ENCODE assay signal across 8 mouse cellular contexts in genomic region chr3:108084767-108085270, GRCm38 (mm10). TPM values are rescaled to one million over a fixed set of nuclear protein-coding genes. Genes with fewer than 3 reads are reported as not detected.
DNase-seq lines count a peak whose midpoint lies in the region; ATAC-seq lines count a peak whose summit lies in the region.

No protein-coding gene starts in this region.

- WGBS in kidney, embryonic 16.5 days = 8% methylated on average over 13 of the region's 13 CpGs
- WGBS in embryonic facial prominence, embryonic 10.5 days = 24% methylated on average over 13 of the region's 13 CpGs
- 17% methylated on average over 13 of the region's 13 CpGs for WGBS in intestine, embryonic 14.5 days
- 9% methylated on average over 13 of the region's 13 CpGs for WGBS in midbrain, embryonic 16.5 days

- H3K9ac ChIP-seq in kidney, embryonic 16.5 days (replicated peaks; ENCODE audit: low read length) = peak overlapping the region; percentile 83
- H3K9ac ChIP-seq in intestine, embryonic 14.5 days (ENCODE audit: low read length) = peak overlapping the region; percentile 69
- peak overlapping the region; percentile 76 for H3K9ac ChIP-seq in midbrain, embryonic 16.5 days (ENCODE audit: low read depth, low read length)

- peak overlapping the region; percentile 75 for H3K4me3 ChIP-seq in kidney, embryonic 16.5 days (ENCODE audit: low read length)
- peak overlapping the region; percentile 90 for H3K4me3 ChIP-seq in embryonic facial prominence, embryonic 10.5 days
- H3K4me3 ChIP-seq in intestine, embryonic 14.5 days (ENCODE audit: low read depth, low read length) = peak overlapping the region; percentile 54
- peak overlapping the region; percentile 67 for H3K4me3 ChIP-seq in midbrain, embryonic 16.5 days (ENCODE audit: low read depth, low read length)

- H3K36me3 ChIP-seq in kidney, embryonic 16.5 days (ENCODE audit: insufficient read depth, low read length) = peaks cover 8% of the 10 kb centered on the region
- H3K36me3 ChIP-seq in embryonic facial prominence, embryonic 10.5 days (replicated peaks) = peaks cover 14% of the 10 kb centered on the region
- H3K36me3 ChIP-seq in intestine, embryonic 14.5 days (ENCODE audit: control insufficient read depth, insufficient read depth, low read length) = peaks cover 12% of the 10 kb centered on the region
- peaks cover under 1% of the 10 kb centered on the region; the same call in 1 of the 2 replicates for H3K36me3 ChIP-seq in midbrain, embryonic 16.5 days (ENCODE audit: control insufficient read depth, insufficient read depth, low read length)

- peak; percentile 35 for ATAC-seq in kidney, embryonic 16.5 days (ENCODE audit: low FRiP score, low TSS enrichment)
- ATAC-seq in intestine, embryonic 14.5 days (replicated peaks; ENCODE audit: low FRiP score, low TSS enrichment, low read depth) = no peak; the same call in 1 of the 2 replicates
- peak; percentile 61 for ATAC-seq in midbrain, embryonic 16.5 days

- peaks cover 44% of the 10 kb centered on the region for H3K4me1 ChIP-seq in kidney, embryonic 16.5 days (ENCODE audit: insufficient read depth, low read length)
- peaks cover 79% of the 10 kb centered on the region for H3K4me1 ChIP-seq in embryonic facial prominence, embryonic 10.5 days
- peaks cover 39% of the 10 kb centered on the region for H3K4me1 ChIP-seq in intestine, embryonic 14.5 days (replicated peaks; ENCODE audit: control insufficient read depth, insufficient read depth, low read length)
- H3K4me1 ChIP-seq in midbrain, embryonic 16.5 days (ENCODE audit: control insufficient read depth, insufficient read depth, low read length) = peaks cover 31% of the 10 kb centered on the region

- H3K27me3 ChIP-seq in kidney, embryonic 16.5 days (ENCODE audit: insufficient read depth, low read length) = no peaks in the 10 kb centered on the region
- no peaks in the 10 kb centered on the region for H3K27me3 ChIP-seq in embryonic facial prominence, embryonic 10.5 days (replicated peaks; ENCODE audit: low read depth, poor library complexity, severe bottlenecking)
- H3K27me3 ChIP-seq in intestine, embryonic 14.5 days (replicated peaks; ENCODE audit: control insufficient read depth, insufficient read depth, low read length) = no peaks in the 10 kb centered on the region
- no peaks in the 10 kb centered on the region for H3K27me3 ChIP-seq in midbrain, embryonic 16.5 days (ENCODE audit: control insufficient read depth, insufficient read depth, low read depth, low read length)

- no peaks in the 10 kb centered on the region for H3K9me3 ChIP-seq in kidney, embryonic 16.5 days (ENCODE audit: low read length)
- no peaks in the 10 kb centered on the region for H3K9me3 ChIP-seq in embryonic facial prominence, embryonic 10.5 days
- no peaks in the 10 kb centered on the region for H3K9me3 ChIP-seq in intestine, embryonic 14.5 days (ENCODE audit: control insufficient read depth, low read length)
- no peaks in the 10 kb centered on the region for H3K9me3 ChIP-seq in midbrain, embryonic 16.5 days (replicated peaks; ENCODE audit: control insufficient read depth, low read length, poor library complexity, severe bottlenecking)

- H3K27ac ChIP-seq in kidney, embryonic 16.5 days (ENCODE audit: low read length) = peak overlapping the region; percentile 98
- H3K27ac ChIP-seq in embryonic facial prominence, embryonic 10.5 days (replicated peaks) = peak overlapping the region; percentile 95
- H3K27ac ChIP-seq in intestine, embryonic 14.5 days (ENCODE audit: low read depth) = peak overlapping the region; percentile 95
- peak overlapping the region; percentile 75 for H3K27ac ChIP-seq in midbrain, embryonic 16.5 days (ENCODE audit: low read length)

- peak overlapping the region; percentile 98 for H3K4me2 ChIP-seq in kidney, embryonic 16.5 days (replicated peaks; ENCODE audit: low read depth, low read length)
- peak overlapping the region; percentile 98 for H3K4me2 ChIP-seq in intestine, embryonic 14.5 days (ENCODE audit: low read length)
- H3K4me2 ChIP-seq in midbrain, embryonic 16.5 days (ENCODE audit: low read length) = peak overlapping the region; percentile 94

- no peak for DNase-seq in kidney, postnatal 25 days
- no peak for DNase-seq in embryonic facial prominence, embryonic 10.5 days (ENCODE audit: low spot score)
- no peak for DNase-seq in intestine, embryonic 14.5 days (ENCODE audit: low spot score)
- no peak for DNase-seq in gastrocnemius, adult 18-20 months (ENCODE audit: low spot score)
- no peak for DNase-seq in c-Kit-positive CD71-positive TER-119-positive erythroid progenitor cells, embryonic 14.5 days (ENCODE audit: low spot score)
- no peak for DNase-seq in thymus, postnatal 0 days (ENCODE audit: low spot score)

RNA-seq across cellular contexts. Expression of gene Ampd2, which starts 1.6 kb away (rescaled TPM):
- 69.7 and 69.8 TPM in 2 replicates for polyA plus RNA-seq in kidney, embryonic 16.5 days (2015; fragmentation: Nextera tagmentation; extraction: Ambion mirVana)
- 69.4 and 70.6 TPM in 2 replicates for polyA plus RNA-seq in embryonic facial prominence, embryonic 10.5 days (2016; fragmentation: Nextera tagmentation; extraction: Ambion mirVana)
- 38.6 and 42.2 TPM in 2 replicates for polyA plus RNA-seq in intestine, embryonic 14.5 days (2014; fragmentation: Nextera tagmentation; extraction: Ambion mirVana)
- 71.2 and 72.4 TPM in 2 replicates for polyA plus RNA-seq in midbrain, embryonic 16.5 days (2015; fragmentation: Nextera tagmentation; extraction: Ambion mirVana)
- total RNA-seq in gastrocnemius, adult 18-20 months (2021) = 1 to 10 TPM; 3.6 TPM
- polyA plus RNA-seq in thymus, postnatal 0 days (2015; fragmentation: Nextera tagmentation; extraction: Ambion mirVana) = 29.2 and 31.4 TPM in 2 replicates

RNA-seq across cellular contexts. Expression of gene Gnat2, which starts 7.8 kb away (rescaled TPM):
- 0.84 and 1.9 TPM in 2 replicates for polyA plus RNA-seq in kidney, embryonic 16.5 days (2015; fragmentation: Nextera tagmentation; extraction: Ambion mirVana)
- polyA plus RNA-seq in embryonic facial prominence, embryonic 10.5 days (2016; fragmentation: Nextera tagmentation; extraction: Ambion mirVana) = 0.90 and 1.3 TPM in 2 replicates
- polyA plus RNA-seq in intestine, embryonic 14.5 days (2014; fragmentation: Nextera tagmentation; extraction: Ambion mirVana) = 0.93 and 1.6 TPM in 2 replicates
- 0.15 and 0.19 TPM in 2 replicates for polyA plus RNA-seq in midbrain, embryonic 16.5 days (2015; fragmentation: Nextera tagmentation; extraction: Ambion mirVana)
- total RNA-seq in gastrocnemius, adult 18-20 months (2021) = under 1 TPM; 0.45 to 0.94 TPM
- 0.59 and 0.68 TPM in 2 replicates for polyA plus RNA-seq in thymus, postnatal 0 days (2015; fragmentation: Nextera tagmentation; extraction: Ambion mirVana)

RNA-seq across cellular contexts. Expression of gene Gstm4, which starts 40.1 kb away (rescaled TPM):
- polyA plus RNA-seq in kidney, embryonic 16.5 days (2015; fragmentation: Nextera tagmentation; extraction: Ambion mirVana) = 19.8 and 20.4 TPM in 2 replicates
- polyA plus RNA-seq in embryonic facial prominence, embryonic 10.5 days (2016; fragmentation: Nextera tagmentation; extraction: Ambion mirVana) = 12.9 and 13.2 TPM in 2 replicates
- polyA plus RNA-seq in intestine, embryonic 14.5 days (2014; fragmentation: Nextera tagmentation; extraction: Ambion mirVana) = 20.4 and 20.6 TPM in 2 replicates
- polyA plus RNA-seq in midbrain, embryonic 16.5 days (2015; fragmentation: Nextera tagmentation; extraction: Ambion mirVana) = 22.2 and 23.1 TPM in 2 replicates
- 10 to 100 TPM; 11.8 to 15.8 TPM for total RNA-seq in gastrocnemius, adult 18-20 months (2021)
- polyA plus RNA-seq in thymus, postnatal 0 days (2015; fragmentation: Nextera tagmentation; extraction: Ambion mirVana) = 10.8 and 11.6 TPM in 2 replicates
